Mouse (Mus musculus): ENCODE data around the gene Hist1h2bg. TPM values are rescaled to one million over a fixed set of nuclear protein-coding genes. Genes with fewer than 3 reads are reported as not detected.
"Not testable (repeated sequence)": the region's sequence is repeated elsewhere in the genome, so short reads cannot be mapped to it uniquely, and the experiment has no call there.

The Hist1h2bg gene
- total RNA-seq, 2 experiments from 2014 or later: 245 to 257 TPM

DNA sequence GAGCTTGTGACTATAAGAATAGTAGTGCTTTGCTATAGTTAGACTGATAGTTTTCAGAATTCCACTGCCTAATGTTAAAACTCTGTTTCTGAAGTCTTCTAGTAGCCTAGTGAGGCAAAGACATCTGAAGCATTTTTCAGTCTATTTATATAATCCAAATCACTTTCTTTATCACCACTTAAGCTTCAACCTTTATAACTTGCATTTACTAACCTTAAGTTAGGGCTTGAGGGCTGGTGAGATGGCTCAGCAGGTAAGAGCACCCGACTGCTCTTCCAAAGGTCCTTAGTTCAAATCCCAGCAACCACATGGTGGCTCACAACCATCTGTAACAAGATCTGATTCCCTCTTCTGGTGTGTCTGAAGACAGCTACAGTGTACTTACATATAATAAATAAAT lies 31.4 kb upstream of the Hist1h2bg start:
- not testable (repeated sequence) for DNase-seq

DNA sequence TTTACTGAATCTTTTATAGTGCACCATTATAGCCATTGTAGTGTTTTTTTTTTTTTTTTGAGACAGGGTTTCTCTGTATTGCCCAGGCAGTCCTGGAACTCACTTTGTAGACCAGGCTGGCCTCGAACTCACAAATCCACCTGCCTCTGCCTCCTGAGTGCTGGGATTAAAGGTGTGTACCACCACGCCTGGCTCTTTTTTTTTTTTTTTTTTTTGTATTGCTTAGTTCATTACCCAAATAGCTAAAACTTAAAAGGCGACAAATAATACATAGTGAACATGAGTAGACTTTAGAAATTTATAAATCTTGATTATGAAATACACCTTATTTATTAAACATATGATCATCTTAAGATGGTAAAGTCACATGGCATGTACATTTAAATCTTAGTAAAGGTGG lies 29.7 kb upstream of the Hist1h2bg start:
- DNase-seq: no peak

DNA sequence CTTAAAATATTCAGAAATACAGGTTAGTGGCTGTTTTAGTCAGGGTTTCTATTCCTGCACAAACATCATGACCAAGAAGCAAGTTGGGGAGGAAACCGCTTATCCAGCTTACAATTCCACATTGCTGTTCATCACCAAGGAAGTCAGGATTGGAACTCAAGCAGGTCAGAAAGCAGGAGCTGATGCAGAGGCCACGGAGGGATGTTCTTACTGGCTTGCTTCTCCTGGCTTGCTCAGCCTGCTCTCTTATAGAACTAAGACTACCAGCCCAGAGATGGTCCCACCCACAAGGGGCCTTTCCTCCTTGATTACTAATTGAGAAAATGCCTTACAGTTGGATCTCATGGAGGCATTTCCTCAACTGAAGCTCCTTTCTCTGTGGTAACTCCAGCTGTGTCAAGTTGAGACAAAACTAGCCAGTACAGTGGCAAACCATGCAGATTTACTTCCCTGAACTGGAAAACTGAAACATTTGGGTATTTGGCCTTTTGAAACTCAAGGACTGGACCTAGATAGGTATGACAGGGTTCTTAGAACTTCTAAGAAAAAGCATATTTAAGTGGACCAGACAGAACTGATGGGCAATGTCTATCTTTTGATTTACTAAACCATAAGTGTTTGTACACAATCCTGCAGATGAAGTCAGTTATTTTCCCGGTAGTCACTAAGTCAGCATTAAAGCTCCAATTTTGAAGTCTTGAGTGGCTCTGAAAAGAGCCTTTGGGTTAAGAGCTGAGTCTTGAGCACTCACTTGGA lies 28.8 kb upstream of the Hist1h2bg start:
- not testable (repeated sequence) for DNase-seq

GRCm38 (mm10) chr13:23542999-23543607 lies 28.1 kb upstream of the Hist1h2bg start, which contains the start of gene Hist1h2bh:
Gene Hist1h2bh, minus strand, starts transcription at chr13:23543392.
- peak; percentile 23 for DNase-seq

DNA sequence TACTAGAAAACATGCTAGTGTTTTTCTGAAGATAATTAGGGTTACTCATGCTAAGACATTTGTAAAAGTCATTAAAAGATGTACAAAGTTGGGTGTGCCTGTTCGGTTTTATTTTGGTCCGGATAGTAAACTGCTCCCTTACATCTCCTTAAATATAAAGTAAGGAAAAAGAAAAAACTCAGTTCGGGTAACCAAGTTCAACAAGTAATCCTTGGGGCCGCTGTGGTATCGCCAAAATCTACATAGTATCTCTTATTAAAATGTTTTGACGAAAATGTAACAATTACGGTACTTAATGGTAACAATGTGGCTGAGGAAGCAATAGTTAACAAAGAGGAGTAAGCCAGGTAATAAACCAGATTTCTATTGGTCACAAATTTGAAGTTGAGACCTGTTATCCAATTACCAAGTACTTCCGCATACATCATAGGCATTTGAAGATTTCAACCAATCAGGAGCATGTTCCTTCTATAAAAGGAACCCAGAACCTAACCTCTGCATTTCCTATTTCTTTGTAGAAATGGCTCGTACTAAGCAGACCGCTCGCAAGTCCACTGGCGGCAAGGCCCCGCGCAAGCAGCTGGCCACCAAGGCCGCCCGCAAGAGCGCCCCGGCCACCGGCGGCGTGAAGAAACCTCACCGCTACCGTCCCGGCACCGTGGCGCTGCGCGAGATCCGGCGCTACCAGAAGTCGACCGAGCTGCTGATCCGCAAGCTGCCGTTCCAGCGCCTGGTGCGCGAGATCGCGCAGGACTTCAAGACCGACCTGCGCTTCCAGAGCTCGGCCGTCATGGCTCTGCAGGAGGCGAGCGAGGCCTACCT lies 27.0 kb upstream of the Hist1h2bg start, which contains the start of gene Hist1h3f:
Gene Hist1h3f (plus strand): TSS at position 88 of the 822 bp plus-strand sequence.
- DNase-seq: peak; percentile 40

DNA sequence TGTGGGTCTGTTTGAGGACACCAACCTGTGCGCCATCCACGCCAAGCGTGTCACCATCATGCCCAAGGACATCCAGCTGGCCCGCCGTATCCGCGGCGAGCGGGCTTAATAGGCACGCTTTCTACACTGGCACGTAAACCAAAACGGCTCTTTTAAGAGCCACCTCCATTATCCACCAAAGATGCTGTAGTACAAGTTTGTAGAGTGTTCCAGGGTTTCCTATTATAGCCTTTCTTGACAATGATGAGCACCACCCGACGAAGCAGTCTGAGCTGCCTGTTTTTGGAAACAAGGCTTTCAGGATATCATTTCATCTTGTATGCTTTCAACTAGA lies 26.4 kb upstream of the Hist1h2bg start:
- DNase-seq: not testable (repeated sequence)

GRCm38 (mm10) chr13:23546694-23547093 lies 24.5 kb upstream of the Hist1h2bg start:
- no peak for DNase-seq

- no peak for DNase-seq
Observed at GRCm38 (mm10) chr13:23550761-23551145, 20.4 kb upstream of the Hist1h2bg start.

- DNase-seq: peak; percentile 55
Observed at GRCm38 (mm10) chr13:23551146-23551834, 19.9 kb upstream of the Hist1h2bg start, which contains the start of gene Hist1h4f. Gene Hist1h4f, minus strand, starts transcription at chr13:23551648.

DNA sequence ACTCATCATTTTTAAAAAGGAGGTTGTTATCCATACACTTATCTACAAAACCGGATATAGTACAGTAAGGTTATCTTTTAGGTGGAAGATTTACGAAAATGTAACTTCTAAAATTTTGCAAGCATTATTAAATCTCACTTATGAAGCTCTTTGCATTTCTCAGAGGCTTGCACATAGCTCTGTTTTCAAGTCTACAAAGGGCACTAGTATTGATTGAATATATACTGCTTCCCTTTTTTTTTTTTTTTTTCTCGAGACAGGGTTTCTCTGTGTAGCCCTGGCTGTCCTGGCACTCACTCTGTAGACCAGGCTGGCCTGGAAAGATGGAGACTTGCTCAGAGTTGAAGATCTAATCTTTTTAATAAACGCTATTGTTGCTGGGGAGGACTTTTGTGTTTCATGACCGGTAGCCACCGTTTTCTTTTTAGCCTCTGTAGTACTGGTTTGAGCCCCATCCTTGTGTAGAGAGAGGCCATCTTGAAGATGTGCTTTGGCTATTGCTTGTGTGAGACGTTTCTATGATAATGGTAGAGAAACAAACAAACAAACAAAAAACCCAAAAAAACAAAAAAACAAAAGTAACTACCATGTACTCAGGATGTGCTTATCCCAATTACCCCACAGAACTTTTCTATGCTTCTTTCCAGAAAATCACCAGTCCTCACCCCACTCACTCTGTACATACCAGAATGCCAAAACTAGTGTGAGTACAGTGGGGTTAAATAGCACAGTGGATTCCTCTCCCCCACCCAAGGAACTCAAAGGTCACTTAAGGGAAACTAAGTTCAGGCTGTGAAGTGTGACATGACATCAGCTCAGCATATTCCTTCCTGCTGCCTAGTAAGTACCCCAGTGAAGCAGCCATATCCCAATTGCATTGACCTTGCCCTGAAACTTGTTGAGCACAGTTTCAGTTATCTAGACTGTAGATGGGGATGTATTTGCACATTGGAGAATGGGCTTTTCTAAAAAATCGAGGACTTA lies 19.0 kb upstream of the Hist1h2bg start:
- no peak for DNase-seq

GRCm38 (mm10) chr13:23552962-23553361 lies 18.2 kb upstream of the Hist1h2bg start, which contains the start of gene Hist1h1d:
Gene Hist1h1d, plus strand, starts transcription at chr13:23553262.
- DNase-seq: no peak

DNA sequence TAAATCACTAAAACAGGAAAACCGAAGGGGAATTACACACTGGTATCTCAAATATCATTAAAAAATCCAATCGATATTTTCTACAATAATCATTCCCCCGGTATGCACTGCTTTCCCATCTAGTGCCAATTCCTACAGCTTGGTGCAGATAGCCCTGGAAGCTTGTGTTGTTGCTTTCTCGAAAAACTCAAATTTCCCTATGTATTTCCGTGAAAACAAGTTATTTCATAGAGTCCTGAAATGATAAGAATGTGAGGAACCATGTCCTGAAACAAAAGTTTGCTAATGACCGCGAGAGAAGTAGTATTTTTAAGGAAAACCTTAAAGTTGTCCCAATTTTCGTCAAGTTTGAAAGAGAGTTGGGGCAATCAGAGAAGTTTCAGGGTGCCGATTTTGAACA lies 16.8 kb upstream of the Hist1h2bg start:
- DNase-seq: no peak

DNA sequence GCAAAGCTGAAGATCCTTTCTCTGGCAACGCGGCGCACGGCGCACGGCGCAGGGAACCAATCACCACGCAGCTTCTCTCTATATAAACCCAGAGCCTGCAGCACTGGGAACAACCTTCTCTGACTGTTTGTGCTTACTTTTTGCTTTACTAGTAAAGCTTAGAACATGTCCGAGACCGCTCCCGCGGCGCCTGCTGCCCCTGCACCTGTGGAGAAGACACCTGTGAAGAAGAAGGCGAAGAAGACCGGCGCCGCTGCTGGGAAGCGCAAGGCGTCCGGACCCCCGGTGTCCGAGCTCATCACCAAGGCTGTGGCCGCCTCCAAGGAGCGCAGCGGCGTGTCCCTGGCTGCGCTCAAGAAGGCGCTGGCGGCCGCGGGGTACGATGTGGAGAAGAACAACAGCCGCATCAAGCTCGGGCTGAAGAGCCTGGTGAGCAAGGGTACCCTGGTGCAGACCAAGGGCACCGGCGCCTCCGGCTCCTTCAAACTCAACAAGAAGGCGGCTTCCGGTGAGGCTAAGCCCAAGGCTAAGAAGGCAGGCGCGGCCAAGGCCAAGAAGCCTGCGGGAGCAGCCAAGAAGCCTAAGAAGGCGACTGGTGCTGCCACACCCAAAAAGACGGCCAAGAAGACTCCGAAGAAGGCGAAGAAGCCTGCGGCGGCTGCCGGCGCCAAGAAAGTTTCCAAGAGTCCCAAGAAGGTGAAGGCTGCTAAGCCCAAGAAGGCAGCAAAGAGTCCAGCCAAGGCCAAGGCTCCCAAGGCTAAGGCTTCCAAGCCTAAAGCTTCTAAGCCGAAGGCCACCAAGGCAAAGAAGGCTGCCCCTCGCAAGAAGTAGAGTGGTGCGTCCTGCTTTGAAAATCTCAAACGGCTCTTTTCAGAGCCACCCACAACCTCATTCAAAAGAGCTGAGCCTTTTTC lies 16.0 kb upstream of the Hist1h2bg start:
- DNase-seq: peak; percentile 60

DNA sequence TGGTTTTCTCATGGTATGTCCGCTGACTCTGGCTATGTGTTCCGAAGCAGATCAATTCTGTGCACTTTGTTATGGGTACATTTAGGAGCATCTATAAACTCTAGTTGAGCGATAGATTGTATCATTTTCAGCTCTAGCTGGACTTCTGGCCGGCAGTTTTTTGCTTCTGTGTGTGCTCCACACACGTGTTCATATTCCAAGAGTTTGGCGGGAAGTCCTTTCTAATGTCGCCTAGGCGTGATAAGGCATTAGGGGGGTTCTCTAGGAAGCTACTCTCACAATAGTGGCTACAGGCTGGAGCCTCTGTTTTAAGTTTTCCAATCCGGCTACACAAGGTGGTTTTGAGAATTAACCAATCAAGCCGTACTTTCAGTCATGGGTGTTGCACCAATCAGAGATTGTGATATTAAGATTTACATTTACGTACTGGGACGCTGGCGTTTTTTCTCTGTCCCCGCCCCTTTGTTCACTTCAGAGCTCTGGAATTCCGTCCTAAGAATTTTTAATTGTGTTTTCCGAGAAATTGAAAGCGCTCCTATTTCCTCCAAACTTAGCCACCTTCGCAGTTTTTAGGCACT lies 15.3 kb upstream of the Hist1h2bg start:
- DNase-seq: peak; percentile 20

DNA sequence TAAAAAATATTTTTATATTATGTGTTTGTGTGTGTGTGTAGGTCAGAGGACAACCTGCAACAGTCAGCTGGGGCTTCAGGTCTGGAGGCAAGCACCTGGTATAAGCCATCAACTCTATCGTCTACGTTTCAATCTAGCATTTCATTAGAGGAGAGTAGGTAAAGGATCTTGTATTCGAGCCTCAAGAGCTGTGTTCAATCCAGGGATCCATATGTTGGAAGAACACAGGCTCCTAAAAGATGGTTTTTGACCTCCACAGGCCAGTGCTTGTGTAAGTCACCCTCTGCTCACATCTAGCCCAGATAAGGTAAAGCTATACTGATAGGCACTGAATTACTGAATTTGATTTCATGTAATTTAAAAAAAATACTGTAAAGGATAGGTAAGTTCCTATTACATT lies 14.3 kb upstream of the Hist1h2bg start:
- DNase-seq: no peak

GRCm38 (mm10) chr13:23560699-23561098 lies 10.5 kb upstream of the Hist1h2bg start:
- not testable (repeated sequence) for DNase-seq

- DNase-seq: not testable (repeated sequence)
Observed at GRCm38 (mm10) chr13:23561531-23561882, 9.7 kb upstream of the Hist1h2bg start.

DNA sequence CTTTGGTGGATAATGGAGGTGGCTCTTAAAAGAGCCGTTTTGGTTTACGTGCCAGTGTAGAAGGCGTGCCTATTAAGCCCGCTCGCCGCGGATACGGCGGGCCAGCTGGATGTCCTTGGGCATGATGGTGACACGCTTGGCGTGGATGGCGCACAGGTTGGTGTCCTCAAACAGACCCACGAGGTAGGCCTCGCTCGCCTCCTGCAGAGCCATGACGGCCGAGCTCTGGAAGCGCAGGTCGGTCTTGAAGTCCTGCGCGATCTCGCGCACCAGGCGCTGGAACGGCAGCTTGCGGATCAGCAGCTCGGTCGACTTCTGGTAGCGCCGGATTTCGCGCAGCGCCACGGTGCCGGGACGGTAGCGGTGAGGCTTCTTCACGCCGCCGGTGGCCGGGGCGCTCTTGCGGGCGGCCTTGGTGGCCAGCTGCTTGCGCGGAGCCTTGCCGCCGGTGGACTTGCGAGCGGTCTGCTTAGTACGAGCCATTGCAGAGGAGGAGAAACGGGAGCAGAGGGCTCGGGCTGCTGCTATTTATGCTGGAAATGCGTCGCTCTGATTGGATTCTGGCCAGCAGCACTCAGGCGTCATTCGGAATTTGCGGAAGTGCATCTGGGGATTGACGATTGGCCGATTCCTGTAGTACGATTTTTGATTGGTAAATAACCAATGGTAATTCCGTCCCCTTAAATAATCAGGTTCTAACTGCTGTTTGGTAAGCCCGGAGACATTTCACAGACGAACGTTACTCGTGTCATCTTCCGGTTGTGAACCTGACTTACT lies 9.1 kb upstream of the Hist1h2bg start, which contains the start of gene Hist1h3e:
Gene Hist1h3e (minus strand): TSS at position 487 of the 777 bp plus-strand sequence.
- DNase-seq: peak; percentile 90
